In genomic region chr6:17169971-17170781, GRCm38 (mm10) we compare ENCODE assay signal across 8 mouse cellular contexts.
DNase-seq lines count a peak whose midpoint lies in the region; ATAC-seq lines count a peak whose summit lies in the region.

No protein-coding gene starts in this region.

- no peaks in the 10 kb centered on the region for H3K27me3 ChIP-seq in embryonic facial prominence, embryonic 15.5 days
- H3K27me3 ChIP-seq in heart, embryonic 11.5 days (ENCODE audit: control insufficient read depth, insufficient read depth, low read length) = no peaks in the 10 kb centered on the region
- no peaks in the 10 kb centered on the region for H3K27me3 ChIP-seq in kidney, embryonic 15.5 days

- H3K4me3 ChIP-seq in embryonic facial prominence, embryonic 15.5 days (replicated peaks) = no peak overlapping the region
- H3K4me3 ChIP-seq in heart, embryonic 11.5 days (ENCODE audit: low read depth, low read length) = no peak overlapping the region
- H3K4me3 ChIP-seq in kidney, embryonic 15.5 days (replicated peaks) = no peak overlapping the region

- ATAC-seq in embryonic facial prominence, embryonic 15.5 days (ENCODE audit: insufficient number of reproducible peaks, low FRiP score, low TSS enrichment, low read depth) = peak; percentile 88
- ATAC-seq in heart, embryonic 11.5 days (replicated peaks; ENCODE audit: insufficient number of reproducible peaks, low FRiP score, low TSS enrichment) = peak; percentile 45; the same call in 1 of the 2 replicates
- ATAC-seq in kidney, embryonic 15.5 days (replicated peaks; ENCODE audit: low FRiP score) = peak; percentile 75

- H3K9me3 ChIP-seq in embryonic facial prominence, embryonic 15.5 days (replicated peaks) = no peaks in the 10 kb centered on the region
- no peaks in the 10 kb centered on the region for H3K9me3 ChIP-seq in heart, embryonic 11.5 days (replicated peaks; ENCODE audit: control insufficient read depth, low read length)
- H3K9me3 ChIP-seq in kidney, embryonic 15.5 days (replicated peaks) = no peaks in the 10 kb centered on the region

- WGBS in embryonic facial prominence, embryonic 15.5 days = 29% methylated on average over 18 of the region's 18 CpGs
- WGBS in heart, embryonic 11.5 days (ENCODE audit: insufficient replicate concordance) = 53% methylated on average over 18 of the region's 18 CpGs
- WGBS in kidney, embryonic 15.5 days = 66% methylated on average over 18 of the region's 18 CpGs

- H3K27ac ChIP-seq in embryonic facial prominence, embryonic 15.5 days (replicated peaks) = peak overlapping the region; percentile 74
- peak overlapping the region; percentile 57 for H3K27ac ChIP-seq in heart, embryonic 11.5 days (ENCODE audit: low read depth, low read length)
- peak overlapping the region; percentile 67 for H3K27ac ChIP-seq in kidney, embryonic 15.5 days

- no peak overlapping the region for H3K9ac ChIP-seq in embryonic facial prominence, embryonic 15.5 days
- H3K9ac ChIP-seq in heart, embryonic 11.5 days (ENCODE audit: low read depth, low read length) = no peak overlapping the region
- H3K9ac ChIP-seq in kidney, embryonic 15.5 days = no peak overlapping the region

- H3K4me2 ChIP-seq in embryonic facial prominence, embryonic 15.5 days (replicated peaks) = peak overlapping the region; percentile 27
- no peak overlapping the region for H3K4me2 ChIP-seq in heart, embryonic 11.5 days
- 0 out of 2 replicates have a peak overlapping the region, but pooled peaks have one; percentile 8 for H3K4me2 ChIP-seq in kidney, embryonic 15.5 days

- H3K4me1 ChIP-seq in embryonic facial prominence, embryonic 15.5 days = peaks cover 26% of the 10 kb centered on the region
- peaks cover 6% of the 10 kb centered on the region for H3K4me1 ChIP-seq in heart, embryonic 11.5 days (ENCODE audit: control insufficient read depth, insufficient read depth, low read length)
- peaks cover 14% of the 10 kb centered on the region for H3K4me1 ChIP-seq in kidney, embryonic 15.5 days

- peak; percentile 63 for DNase-seq in adrenal gland, postnatal 10 days
- no peak for DNase-seq in adrenal gland, postnatal 4 days (ENCODE audit: low spot score in 2 of 2)
- peak; percentile 93 for DNase-seq in lung, postnatal 25 days (ENCODE audit: low spot score)
- DNase-seq in right cerebral cortex, postnatal 10 days (ENCODE audit: low spot score in 2 of 2) = peak; percentile 69 to 82
- DNase-seq in thymus, postnatal 10 days (ENCODE audit: low spot score in 2 of 2) = no peak

- H3K36me3 ChIP-seq in embryonic facial prominence, embryonic 15.5 days = no peaks in the 10 kb centered on the region
- no peaks in the 10 kb centered on the region for H3K36me3 ChIP-seq in heart, embryonic 11.5 days (ENCODE audit: control insufficient read depth, insufficient read depth, low read length)
- H3K36me3 ChIP-seq in kidney, embryonic 15.5 days = no peaks in the 10 kb centered on the region

Comparison
In these comparisons a context has a peak if more than half of its experiments do, and no peak if none do; other contexts are left out.
1. DNase-seq: peak in adrenal gland, postnatal 10 days (single experiment), lung, postnatal 25 days (single experiment) and right cerebral cortex, postnatal 10 days (2 of 2); none in adrenal gland, postnatal 4 days (0 of 2) and thymus, postnatal 10 days (0 of 2).
2. Peak in every context shown above with its lines, with median percentiles within 50 percentile points of each other: ATAC-seq and H3K27ac ChIP-seq.